Mouse (Mus musculus) lung, adult 2 months (tissue): Measurements from ENCODE around the gene Gucy2c.

Source experiments
- CTCF ChIP-seq: fragments of 200-500 bp; IDR thresholded peaks from 2 replicates; pipeline ENCODE4 v1.5.1; 2011; ENCODE audit warnings: mild to moderate bottlenecking, low read length, control low read depth; ENCODE audit not compliant: insufficient read depth
- POLR2A ChIP-seq: fragments of 200-500 bp; IDR thresholded peaks from 2 replicates; pipeline ENCODE4 v1.6.1; 2011; ENCODE audit warnings: low read depth, mild to moderate bottlenecking, control low read depth, low read length, borderline replicate concordance; ENCODE audit errors: extremely low read depth

DNA sequence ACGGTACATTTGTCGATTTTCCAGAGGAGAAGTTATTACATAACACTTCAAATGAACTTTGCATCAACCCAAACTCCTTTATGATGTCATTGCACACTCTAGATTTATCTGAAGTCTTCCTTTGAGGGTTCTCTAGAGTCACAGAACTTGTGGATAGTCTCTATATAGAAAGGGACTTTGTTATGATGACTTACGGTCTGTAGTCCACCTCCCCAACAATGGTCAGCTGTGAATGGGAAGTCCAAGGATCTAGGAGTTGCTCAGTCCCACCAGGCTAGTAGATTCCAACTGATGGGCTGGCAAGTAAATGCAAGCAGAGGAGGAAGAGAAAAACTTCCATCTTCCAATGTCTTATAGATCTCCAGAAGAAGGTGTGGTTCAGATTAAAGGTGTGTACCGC, 47.1 kb upstream of the Gucy2c start:
- no peak for TF ChIP-seq POLR2A
- no peak for TF ChIP-seq CTCF
